Mouse (Mus musculus): ENCODE data around the gene Mapre3. TPM values are rescaled to one million over a fixed set of nuclear protein-coding genes. Genes with fewer than 3 reads are reported as not detected.
"Not testable (repeated sequence)": the region's sequence is repeated elsewhere in the genome, so short reads cannot be mapped to it uniquely, and the experiment has no call there.

Gene Mapre3
- polyA plus RNA-seq, 1 experiment from 2014 or later: 16.3 TPM

DNA sequence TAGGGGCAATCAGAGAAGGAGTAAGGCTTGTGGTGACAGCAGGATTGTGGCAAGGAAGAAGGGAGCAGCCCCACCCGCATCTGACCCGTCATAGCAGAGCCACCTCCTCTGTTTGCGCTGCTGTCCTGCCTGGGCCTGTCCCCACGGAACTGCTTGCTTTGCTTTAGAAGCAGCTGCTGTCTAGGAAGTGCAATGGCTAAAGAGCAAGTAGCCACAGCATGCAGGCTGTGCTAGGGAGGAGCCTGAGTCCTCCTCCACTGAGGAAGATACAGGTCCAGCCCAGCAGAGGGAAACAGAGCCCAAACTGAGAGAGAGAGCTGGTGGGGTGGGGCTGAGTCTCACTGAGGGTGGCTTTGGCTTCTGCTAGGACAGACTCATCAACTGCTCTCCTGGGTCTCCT lies 49.4 kb downstream of the Mapre3 start:
- ATAC-seq (replicated peaks; ENCODE audit: insufficient number of reproducible peaks, insufficient read depth, low FRiP score, low read depth): peak; percentile 67
- no peak overlapping the region for H3K27ac ChIP-seq
- 42% methylated on average over 4 of the region's 4 CpGs for WGBS

DNA sequence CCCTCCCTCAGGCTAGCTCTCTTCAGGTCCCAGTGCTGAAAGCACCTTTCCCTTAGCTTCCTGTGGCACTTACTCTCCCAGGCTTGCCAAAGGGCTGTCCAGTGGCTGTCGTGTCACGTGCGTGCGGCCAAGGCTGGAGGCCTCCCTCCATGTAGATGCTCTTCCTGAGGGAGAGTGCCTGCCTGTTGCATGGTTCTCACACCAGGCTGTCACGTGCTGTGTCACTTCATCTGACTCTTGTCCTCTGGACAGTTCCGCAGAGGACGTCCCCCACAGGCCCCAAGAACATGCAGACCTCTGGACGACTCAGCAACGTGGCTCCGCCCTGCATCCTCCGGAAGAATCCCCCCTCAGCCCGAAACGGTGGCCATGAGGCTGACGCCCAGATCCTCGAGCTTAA lies 49.9 kb downstream of the Mapre3 start:
- H3K4me1 ChIP-seq (replicated peaks): peaks cover 14% of the 10 kb centered on the region
- no peaks in the 10 kb centered on the region for H3K36me3 ChIP-seq
- H3K27me3 ChIP-seq: no peaks in the 10 kb centered on the region
- no peak overlapping the region for H3K9ac ChIP-seq
- no peak overlapping the region for H3K4me3 ChIP-seq
- no peaks in the 10 kb centered on the region for H3K9me3 ChIP-seq (replicated peaks)
- H3K4me2 ChIP-seq: no peak overlapping the region
- no peak overlapping the region for H3K27ac ChIP-seq
- WGBS: 32% methylated on average over 15 of the region's 15 CpGs
- peak; percentile 19; the same call in 1 of the 2 replicates for ATAC-seq (replicated peaks; ENCODE audit: insufficient number of reproducible peaks, insufficient read depth, low FRiP score, low read depth)

More for the DNA sequence above, 49.4 kb downstream of the Mapre3 start:
- peaks cover 11% of the 10 kb centered on the region for H3K4me1 ChIP-seq (replicated peaks)
- H3K36me3 ChIP-seq: no peaks in the 10 kb centered on the region
- no peak overlapping the region for H3K4me2 ChIP-seq
- H3K9ac ChIP-seq: no peak overlapping the region
- H3K4me3 ChIP-seq: no peak overlapping the region
- no peaks in the 10 kb centered on the region for H3K9me3 ChIP-seq (replicated peaks)
- no peaks in the 10 kb centered on the region for H3K27me3 ChIP-seq

DNA sequence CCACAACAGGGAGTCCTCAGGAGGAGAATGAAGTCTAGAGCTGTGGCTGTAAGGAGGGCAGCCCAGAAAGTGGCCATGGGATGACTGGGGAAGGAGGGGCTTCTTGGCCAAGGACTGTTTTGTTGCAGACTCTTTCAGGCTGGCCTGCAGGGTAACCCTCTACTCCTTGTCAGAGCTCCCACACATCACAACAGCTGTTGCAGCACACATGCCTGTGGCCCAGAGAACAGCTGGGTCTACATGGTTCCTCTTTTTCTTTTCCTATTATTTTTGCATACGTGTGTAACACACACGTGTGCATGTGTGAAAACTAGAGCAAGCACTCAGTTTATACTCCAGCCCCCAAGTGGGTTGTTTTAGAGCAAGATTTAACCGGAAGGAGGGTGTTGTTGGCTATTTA lies 52.4 kb downstream of the Mapre3 start:
- Histone ChIP-seq H3K4me2 (no peak overlapping the region), H3K4me1 (replicated peaks) (peaks cover 29% of the 10 kb centered on the region), H3K9ac (no peak overlapping the region), H3K4me3 (no peak overlapping the region), H3K9me3 (replicated peaks) (no peaks in the 10 kb centered on the region), H3K27ac (no peak overlapping the region), H3K36me3 (peaks cover 9% of the 10 kb centered on the region), H3K27me3 (no peaks in the 10 kb centered on the region)
- 79% methylated on average over 3 of the region's 3 CpGs for WGBS
- no peak for ATAC-seq (replicated peaks; ENCODE audit: insufficient number of reproducible peaks, insufficient read depth, low FRiP score, low read depth)

DNA sequence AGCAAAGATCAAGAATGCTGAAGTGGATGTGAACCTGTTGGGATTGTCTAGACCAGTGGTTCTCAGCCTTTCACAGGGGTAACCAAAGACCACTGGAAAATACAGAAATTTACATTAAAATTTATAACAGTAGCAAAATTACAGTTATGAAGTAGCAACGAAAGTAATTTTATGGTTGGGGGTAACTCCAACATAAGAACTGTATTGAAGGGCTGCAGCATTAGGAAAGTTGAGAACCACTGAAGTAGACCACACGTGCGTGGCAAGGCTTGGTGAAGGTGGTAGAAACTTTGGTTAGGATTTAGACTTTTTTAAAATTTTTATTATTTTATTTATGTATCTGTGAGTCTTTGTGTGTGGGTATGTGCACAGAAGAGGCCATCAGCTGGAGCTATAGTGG lies 53.3 kb downstream of the Mapre3 start, which contains the start of gene Tmem214:
Gene Tmem214, plus strand, starts transcription at position 301 of the 400 bp plus-strand sequence.
- H3K4me3 ChIP-seq: no peak within 1 kb of the TSS; the same call in 1 of the 2 replicates
- H3K9me3 ChIP-seq (replicated peaks): no peaks in the 10 kb centered on the region
- ATAC-seq (replicated peaks; ENCODE audit: insufficient number of reproducible peaks, insufficient read depth, low FRiP score, low read depth): no peak
- no peaks in the 10 kb centered on the region for H3K27me3 ChIP-seq
- WGBS: 92% methylated on average over 3 of the region's 3 CpGs
- H3K4me2 ChIP-seq: no peak within 1 kb of the TSS
- peaks cover 16% of the 10 kb centered on the region for H3K36me3 ChIP-seq
- H3K4me1 ChIP-seq (replicated peaks): peaks cover 29% of the 10 kb centered on the region
- H3K27ac ChIP-seq: no peak within 1 kb of the TSS
- H3K9ac ChIP-seq: no peak within 1 kb of the TSS

DNA sequence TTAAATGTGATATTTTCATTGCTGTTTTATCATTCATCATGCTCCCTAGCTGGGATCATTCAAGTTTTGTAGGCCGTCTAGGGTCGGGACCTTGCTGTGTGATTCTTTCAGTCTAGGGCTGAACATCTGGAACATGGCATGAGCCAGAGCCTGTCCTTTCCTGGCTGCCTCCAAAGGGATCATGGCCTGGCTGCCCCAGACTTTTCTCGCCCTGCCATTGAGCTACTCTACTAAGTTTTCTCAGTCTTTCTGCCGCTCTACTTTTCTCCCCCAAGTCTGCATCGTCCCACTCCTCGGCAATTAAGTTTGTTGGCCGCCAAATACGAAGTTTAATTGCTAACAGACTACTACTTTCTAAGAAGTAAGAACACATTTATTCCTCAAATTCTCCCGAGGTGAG lies 54.5 kb downstream of the Mapre3 start:
- peak overlapping the region; percentile 71 for H3K4me2 ChIP-seq
- no peak overlapping the region for H3K27ac ChIP-seq
- H3K4me3 ChIP-seq: peak overlapping the region; percentile 80
- peaks cover 29% of the 10 kb centered on the region for H3K36me3 ChIP-seq
- H3K27me3 ChIP-seq: no peaks in the 10 kb centered on the region
- peak overlapping the region; percentile 85; the same call in 1 of the 2 replicates for H3K9ac ChIP-seq
- no peak for ATAC-seq (replicated peaks; ENCODE audit: insufficient number of reproducible peaks, insufficient read depth, low FRiP score, low read depth)
- no peaks in the 10 kb centered on the region for H3K9me3 ChIP-seq (replicated peaks)
- WGBS: 20% methylated on average over 9 of the region's 9 CpGs
- H3K4me1 ChIP-seq (replicated peaks): peaks cover 25% of the 10 kb centered on the region

DNA sequence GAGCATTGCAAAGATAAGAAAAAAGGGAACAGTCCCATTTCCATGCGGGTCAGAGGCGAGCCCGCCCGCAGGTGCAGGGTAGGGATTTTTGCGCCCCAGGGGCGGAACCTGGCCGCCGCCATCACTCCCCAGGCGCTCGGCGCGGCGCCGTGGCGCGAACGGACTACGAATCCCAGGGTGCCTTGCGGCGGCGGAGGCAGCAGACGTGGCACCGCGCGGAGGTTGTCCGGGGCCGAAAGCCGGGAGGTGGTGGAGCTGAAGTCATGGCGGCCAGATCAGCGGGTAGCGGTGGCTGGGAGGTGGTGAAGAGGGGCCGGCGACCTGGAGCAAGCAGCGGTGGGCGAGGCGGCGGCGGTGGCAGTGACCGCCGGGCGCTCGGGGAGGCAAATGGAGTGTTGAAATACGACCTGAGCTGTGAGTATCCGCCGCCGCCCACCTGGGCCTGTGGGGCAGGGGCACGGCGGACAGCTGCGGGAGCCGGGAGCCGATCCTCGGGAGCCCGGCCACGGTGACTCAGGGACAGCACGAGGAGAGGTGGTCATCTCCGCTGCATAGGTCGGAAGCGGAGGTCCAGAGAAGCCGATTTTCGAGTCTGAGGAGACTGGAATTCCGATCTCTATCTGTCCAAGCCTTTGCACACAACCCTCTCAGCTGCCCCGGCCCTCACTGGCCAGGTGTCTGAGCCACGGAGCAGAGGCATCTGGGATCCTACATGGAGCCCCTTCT lies 55.1 kb downstream of the Mapre3 start:
- Histone ChIP-seq H3K4me2 (peak overlapping the region; percentile 71), H3K4me3 (peak overlapping the region; percentile 80), H3K9me3 (replicated peaks) (no peaks in the 10 kb centered on the region), H3K27ac (peak overlapping the region; percentile 60), H3K27me3 (no peaks in the 10 kb centered on the region), H3K9ac (peak overlapping the region; percentile 85), H3K36me3 (peaks cover 35% of the 10 kb centered on the region), H3K4me1 (replicated peaks) (peaks cover 20% of the 10 kb centered on the region)
- under 1% methylated on average over 63 of the region's 63 CpGs for WGBS
- ATAC-seq (replicated peaks; ENCODE audit: insufficient number of reproducible peaks, insufficient read depth, low FRiP score, low read depth): peak; percentile 87

DNA sequence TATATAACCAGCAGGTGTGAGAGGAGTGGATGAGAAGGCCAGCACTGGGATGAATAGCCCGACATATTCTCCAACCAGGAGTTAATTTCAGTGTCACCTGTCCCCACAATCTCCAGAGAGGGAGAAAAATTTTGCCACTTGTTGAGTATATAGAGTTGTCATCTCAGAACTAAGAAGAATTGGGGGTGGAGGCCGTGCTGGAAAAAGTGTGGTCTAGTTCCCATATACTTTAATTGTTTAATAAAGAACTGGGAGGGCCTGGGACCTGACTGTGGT lies 55.6 kb downstream of the Mapre3 start:
- Histone ChIP-seq H3K4me1 (replicated peaks) (peaks cover 19% of the 10 kb centered on the region), H3K36me3 (peaks cover 40% of the 10 kb centered on the region), H3K4me2 (peak overlapping the region; percentile 71), H3K9ac (peak overlapping the region; percentile 85), H3K27me3 (no peaks in the 10 kb centered on the region), H3K27ac (peak overlapping the region; percentile 60), H3K4me3 (peak overlapping the region; percentile 80), H3K9me3 (replicated peaks) (no peaks in the 10 kb centered on the region)
- ATAC-seq (replicated peaks; ENCODE audit: insufficient number of reproducible peaks, insufficient read depth, low FRiP score, low read depth): no peak
- WGBS: 22% methylated on average over 2 of the region's 2 CpGs

DNA sequence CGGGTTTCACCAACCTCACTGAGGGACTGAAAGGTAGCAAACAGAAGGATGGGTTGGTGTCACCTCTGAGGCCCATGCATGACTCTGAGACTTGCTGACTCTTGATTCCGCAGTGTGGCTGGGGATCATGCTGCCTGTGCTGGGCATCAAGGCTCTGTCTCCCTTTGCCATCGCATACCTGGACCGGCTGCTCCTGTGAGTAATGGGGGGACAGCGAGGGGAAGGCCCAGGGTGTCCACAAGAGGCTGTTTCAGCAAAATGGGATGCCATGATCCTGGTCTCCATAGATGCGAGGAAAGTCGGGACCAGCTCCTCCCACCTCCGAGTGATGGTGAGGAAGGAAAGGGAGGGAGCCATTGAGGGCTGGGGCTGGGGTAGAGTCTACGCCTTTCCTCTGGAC lies 58.1 kb downstream of the Mapre3 start:
- H3K9me3 ChIP-seq (replicated peaks): no peaks in the 10 kb centered on the region
- no peak for ATAC-seq (replicated peaks; ENCODE audit: insufficient number of reproducible peaks, insufficient read depth, low FRiP score, low read depth)

DNA sequence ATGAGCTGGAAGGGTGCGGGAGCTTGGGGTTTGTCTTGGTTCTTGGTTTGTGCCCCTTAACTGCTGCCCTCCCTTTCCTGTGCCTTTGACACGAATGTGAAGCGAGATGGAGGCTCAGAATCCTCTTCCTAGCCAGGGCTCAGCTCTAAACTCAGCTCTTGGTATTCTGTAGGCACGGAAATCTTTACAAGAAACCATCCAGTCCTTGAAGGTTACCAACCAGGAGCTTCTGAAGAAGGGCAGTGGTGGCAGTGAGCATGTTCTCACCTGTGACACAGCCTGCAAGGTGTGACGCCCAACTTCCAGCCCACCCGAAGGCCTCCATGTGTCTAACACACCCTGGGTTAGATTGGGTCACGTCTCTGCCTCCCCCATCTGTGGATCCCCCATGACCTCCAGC lies 59.9 kb downstream of the Mapre3 start:
- H3K4me3 ChIP-seq: no peak overlapping the region
- H3K4me1 ChIP-seq (replicated peaks): peaks cover 19% of the 10 kb centered on the region
- 86% methylated on average over 7 of the region's 7 CpGs for WGBS
- H3K4me2 ChIP-seq: no peak overlapping the region
- H3K27ac ChIP-seq: no peak overlapping the region
- no peaks in the 10 kb centered on the region for H3K9me3 ChIP-seq (replicated peaks)
- no peak overlapping the region for H3K9ac ChIP-seq
- peaks cover 70% of the 10 kb centered on the region for H3K36me3 ChIP-seq
- H3K27me3 ChIP-seq: no peaks in the 10 kb centered on the region
- ATAC-seq (replicated peaks; ENCODE audit: insufficient number of reproducible peaks, insufficient read depth, low FRiP score, low read depth): no peak

More for the DNA sequence above, 58.1 kb downstream of the Mapre3 start:
- H3K9ac ChIP-seq: no peak overlapping the region
- H3K36me3 ChIP-seq: peaks cover 65% of the 10 kb centered on the region
- H3K4me3 ChIP-seq: no peak overlapping the region
- H3K27ac ChIP-seq: no peak overlapping the region
- WGBS: 91% methylated on average over 9 of the region's 9 CpGs
- no peak overlapping the region for H3K4me2 ChIP-seq
- H3K27me3 ChIP-seq: no peaks in the 10 kb centered on the region
- H3K4me1 ChIP-seq (replicated peaks): peaks cover 19% of the 10 kb centered on the region

DNA sequence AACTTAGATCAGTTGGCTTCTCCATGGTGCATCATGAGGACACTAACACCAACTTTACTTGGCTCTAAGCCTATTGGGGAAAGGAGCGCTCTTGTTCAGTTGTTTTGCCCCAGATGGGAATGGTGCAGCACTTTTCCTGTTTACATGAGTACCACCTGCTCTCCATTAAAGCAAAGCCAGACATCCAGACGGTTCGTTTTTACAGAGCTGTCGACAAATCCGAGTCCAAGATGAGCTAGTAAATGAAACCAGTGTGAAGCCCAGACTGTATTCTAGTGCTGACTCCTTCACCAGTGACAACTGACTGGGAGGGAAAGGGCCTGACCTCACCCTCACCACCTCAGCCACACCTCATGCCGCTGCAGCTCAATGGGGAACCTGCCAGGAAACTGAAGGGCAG lies 64.2 kb downstream of the Mapre3 start:
- Histone ChIP-seq H3K9ac (no peak overlapping the region; the same call in 1 of the 2 replicates), H3K4me3 (no peak overlapping the region), H3K27me3 (no peaks in the 10 kb centered on the region), H3K4me2 (no peak overlapping the region), H3K4me1 (replicated peaks) (0 out of 2 replicates have a peak, but pooled peaks cover 3% of the 10 kb centered on the region), H3K36me3 (peaks cover 45% of the 10 kb centered on the region), H3K9me3 (replicated peaks) (no peaks in the 10 kb centered on the region), H3K27ac (no peak overlapping the region)
- 46% methylated on average over 6 of the region's 6 CpGs for WGBS
- ATAC-seq (replicated peaks; ENCODE audit: insufficient number of reproducible peaks, insufficient read depth, low FRiP score, low read depth): no peak

DNA sequence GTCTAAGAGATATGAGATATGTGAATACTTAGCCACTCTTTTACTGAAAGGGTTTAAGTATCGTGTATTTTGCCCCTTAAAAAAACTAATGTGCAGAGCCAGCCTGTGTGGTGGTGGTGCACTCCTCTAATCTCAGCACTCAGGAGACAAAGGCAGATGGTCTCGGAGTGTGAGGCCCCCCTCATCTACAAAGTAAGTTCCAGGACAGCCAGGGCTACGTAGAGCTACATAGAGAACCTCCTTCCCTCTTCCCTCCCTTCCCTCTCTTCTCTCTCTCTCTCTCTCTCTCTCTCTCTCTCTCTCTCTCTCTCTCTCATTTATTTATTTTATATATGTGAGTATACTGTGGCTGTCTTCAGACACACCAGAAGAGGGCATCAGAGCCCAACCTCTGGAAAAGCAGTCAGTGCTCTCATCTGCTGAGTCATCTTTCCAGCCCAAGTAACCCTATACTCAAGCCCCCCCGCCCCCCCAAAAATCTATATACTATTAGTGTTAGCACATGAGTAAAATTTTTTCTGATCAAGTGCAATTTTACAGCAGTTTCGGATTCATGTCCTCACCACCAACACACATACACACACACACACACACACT lies 65.0 kb downstream of the Mapre3 start:
- ATAC-seq (replicated peaks; ENCODE audit: insufficient number of reproducible peaks, insufficient read depth, low FRiP score, low read depth): no peak
- peaks cover 37% of the 10 kb centered on the region for H3K36me3 ChIP-seq
- 72% methylated on average over 5 of the region's 5 CpGs for WGBS
- H3K4me2 ChIP-seq: no peak overlapping the region
- no peak overlapping the region for H3K9ac ChIP-seq
- no peak overlapping the region for H3K27ac ChIP-seq
- 0 out of 2 replicates have a peak, but pooled peaks cover 3% of the 10 kb centered on the region for H3K4me1 ChIP-seq (replicated peaks)
- H3K27me3 ChIP-seq: no peaks in the 10 kb centered on the region
- no peak overlapping the region for H3K4me3 ChIP-seq
- H3K9me3 ChIP-seq (replicated peaks): no peaks in the 10 kb centered on the region

DNA sequence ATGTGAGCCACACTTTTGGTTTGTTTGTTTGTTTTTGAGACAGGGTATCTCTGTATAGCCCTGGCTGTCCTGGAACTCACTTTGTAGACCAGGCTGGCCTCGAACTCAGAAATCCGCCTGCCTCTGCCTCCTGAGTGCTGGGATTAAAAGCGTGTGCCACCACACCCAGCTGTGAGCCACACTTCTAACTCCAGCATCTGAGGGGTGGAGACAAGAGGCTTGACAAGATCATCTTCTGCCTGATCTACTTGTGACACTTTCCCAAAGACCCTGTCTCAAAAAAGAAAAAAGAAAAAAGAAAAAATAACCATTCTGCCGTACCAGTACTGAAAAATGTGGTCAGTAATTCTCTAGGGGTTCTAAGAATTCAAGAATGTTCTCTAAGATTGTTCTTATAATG lies 67.4 kb downstream of the Mapre3 start:
- H3K4me1 ChIP-seq (replicated peaks); H3K4me3 ChIP-seq; ATAC-seq (replicated peaks; ENCODE audit: insufficient number of reproducible peaks, insufficient read depth, low FRiP score, low read depth); H3K4me2 ChIP-seq; H3K9ac ChIP-seq; H3K9me3 ChIP-seq (replicated peaks); H3K27ac ChIP-seq; H3K27me3 ChIP-seq: not testable (repeated sequence)
- WGBS: 84% methylated on average over 4 of the region's 4 CpGs
- peaks cover 13% of the 10 kb centered on the region for H3K36me3 ChIP-seq

Data from heart, embryonic 15.5 days (tissue).